Mouse (Mus musculus) G1E (cell line): ENCODE data around the gene Pip5k1a.

ENCODE experiments used
- CTCF ChIP-seq: IDR thresholded peaks from 2 replicates; pipeline ENCODE4 v1.5.1; 2012; ENCODE audit warnings: low read depth, low read length, inconsistent platforms, mixed read lengths
- GATA1 ChIP-seq: IDR thresholded peaks from 2 replicates; pipeline ENCODE4 v1.6.1; 2012; ENCODE audit warnings: borderline replicate concordance, low read length, inconsistent platforms, mixed read lengths
- POLR2AphosphoS5 ChIP-seq: IDR thresholded peaks from 2 replicates; pipeline ENCODE4 v1.6.1; 2012; ENCODE audit warnings: low read depth, low read length, inconsistent platforms; ENCODE audit not compliant: insufficient replicate concordance
- TAL1 ChIP-seq: conservative IDR thresholded peaks from 2 replicates; pipeline ENCODE4 v1.6.1; 2012; ENCODE audit warnings: low read depth, low read length, inconsistent platforms, mixed read lengths

DNA sequence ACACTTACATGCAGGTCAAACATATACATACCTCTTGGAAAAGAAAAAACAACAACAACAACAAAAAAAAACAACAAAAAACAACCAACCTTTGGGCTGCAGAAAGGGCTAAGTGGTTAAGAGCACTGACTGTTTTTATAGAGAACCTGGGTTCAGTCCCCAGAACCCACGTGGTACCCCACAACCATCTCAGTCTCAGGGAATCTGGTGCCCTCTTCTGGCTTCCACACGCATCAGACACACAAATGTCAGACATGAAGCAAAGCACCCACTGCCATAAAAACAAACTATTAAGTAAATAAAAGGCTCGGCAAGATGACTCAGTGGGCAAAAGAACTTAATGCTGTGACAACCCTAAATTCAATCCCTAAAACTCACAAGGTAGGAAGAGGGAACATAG is 76.8 kb downstream of the Pip5k1a start:
- TF ChIP-seq TAL1 (no peak), CTCF (no peak), POLR2AphosphoS5 (no peak), GATA1 (no peak)
